Mouse (Mus musculus) thymus, postnatal 4 days (tissue): ENCODE measurements around the gene Coro1c.
A peak's percentile ranks its signal among the peaks of the same experiment; 100 is the strongest.

Experiments
- DNase-seq: peaks from one replicate; pipeline ENCODE4 v3.0.0; 2021

Gene Coro1c

GRCm38 (mm10) chr5:113854494-113854893 lies 54.1 kb downstream of the Coro1c start:
- DNase-seq, result peak; percentile 95

- DNase-seq, result no peak
Observed at GRCm38 (mm10) chr5:113853541-113853940, 55.0 kb downstream of the Coro1c start.

GRCm38 (mm10) chr5:113852463-113852862 lies 56.1 kb downstream of the Coro1c start:
- DNase-seq, result no peak

- DNase-seq, result no peak
Observed at GRCm38 (mm10) chr5:113850680-113851230, 57.8 kb downstream of the Coro1c start.

GRCm38 (mm10) chr5:113847636-113848035 lies 60.9 kb downstream of the Coro1c start:
- no peak for DNase-seq

GRCm38 (mm10) chr5:113846656-113847055 lies 61.9 kb downstream of the Coro1c start:
- DNase-seq, result no peak

GRCm38 (mm10) chr5:113845627-113846026 lies 62.9 kb downstream of the Coro1c start:
- no peak for DNase-seq

GRCm38 (mm10) chr5:113844721-113845120 lies 63.8 kb downstream of the Coro1c start:
- DNase-seq, result peak; percentile 96

- DNase-seq, result no peak
Observed at GRCm38 (mm10) chr5:113844106-113844505, 64.5 kb downstream of the Coro1c start.

- DNase-seq, result no peak
Observed at GRCm38 (mm10) chr5:113842906-113843305, 65.7 kb downstream of the Coro1c start.

- DNase-seq, result no peak
Observed at GRCm38 (mm10) chr5:113842244-113842643, 66.3 kb downstream of the Coro1c start.

GRCm38 (mm10) chr5:113841243-113842225 lies 67.0 kb downstream of the Coro1c start:
- DNase-seq, result no peak

GRCm38 (mm10) chr5:113840443-113840842 lies 68.1 kb downstream of the Coro1c start:
- no peak for DNase-seq

GRCm38 (mm10) chr5:113836961-113837360 lies 71.6 kb downstream of the Coro1c start:
- peak; percentile 55 for DNase-seq

GRCm38 (mm10) chr5:113833316-113833947 lies 75.1 kb downstream of the Coro1c start:
- peak; percentile 53 for DNase-seq

- peak; percentile 76 for DNase-seq
Observed at GRCm38 (mm10) chr5:113832490-113832901, 76.1 kb downstream of the Coro1c start, which contains the start of gene Selplg. Selplg (minus strand) TSS chr5:113832644.

GRCm38 (mm10) chr5:113831741-113832140 lies 76.8 kb downstream of the Coro1c start:
- peak; percentile 50 for DNase-seq

- DNase-seq, result no peak
Observed at GRCm38 (mm10) chr5:113830796-113831195, 77.8 kb downstream of the Coro1c start.

GRCm38 (mm10) chr5:113830292-113830643 lies 78.3 kb downstream of the Coro1c start:
- DNase-seq, result peak; percentile 94

- no peak for DNase-seq
Observed at GRCm38 (mm10) chr5:113829566-113830291, 78.8 kb downstream of the Coro1c start.

GRCm38 (mm10) chr5:113828481-113828880 lies 80.1 kb downstream of the Coro1c start:
- peak; percentile 73 for DNase-seq

GRCm38 (mm10) chr5:113827991-113828411 lies 80.6 kb downstream of the Coro1c start:
- no peak for DNase-seq

GRCm38 (mm10) chr5:113826619-113827018 lies 81.9 kb downstream of the Coro1c start:
- no peak for DNase-seq
